Mouse (Mus musculus) CH12.LX (cell line): ENCODE data around the gene Gm867.

Source experiments
- CTCF ChIP-seq, 2 experiments: IDR thresholded peaks in 1 of 2; conservative IDR thresholded peaks in 1 of 2; 2 replicates each; pipeline ENCODE4 v1.5.1; 2011 to 2012; ENCODE audit warnings: low read depth in 2 of 2, low read length in 2 of 2, improper control_type of control experiment in 1 of 2, inconsistent platforms in 1 of 2, mild to moderate bottlenecking in 1 of 2, moderate library complexity in 1 of 2
- NRF1 ChIP-seq: IDR thresholded peaks from 2 replicates; pipeline ENCODE4 v1.6.1; 2014; ENCODE audit warnings: low read depth, mild to moderate bottlenecking, inconsistent platforms, low read length, improper control_type of control experiment, moderate library complexity
- POLR2A ChIP-seq: IDR thresholded peaks from 2 replicates; pipeline ENCODE4 v1.6.1; 2011; ENCODE audit warnings: low read depth, mild to moderate bottlenecking, improper control_type of control experiment, low read length

GRCm38 (mm10) chr10:75913013-75913589 lies 27.4 kb downstream of the Gm867 start:
- TF ChIP-seq POLR2A (no peak), CTCF (conservative IDR thresholded peaks at IDR 0.05 in 1 of 2, IDR thresholded peaks at IDR 0.05 in 1 of 2; ENCODE audit: low read depth in 2 of 2, low read length in 2 of 2) (no peak), NRF1 (no peak)
